Mouse (Mus musculus) bone marrow, adult 2 months (tissue): ENCODE results near the gene Ptprt.

Experiments
- CTCF ChIP-seq: fragments of 200-500 bp; IDR thresholded peaks from 2 replicates; pipeline ENCODE4 v1.5.1; 2011; ENCODE audit warnings: low read length, control low read depth; ENCODE audit not compliant: control insufficient read depth, insufficient read depth
- POLR2A ChIP-seq: fragments of 200-500 bp; IDR thresholded peaks from 2 replicates; pipeline ENCODE4 v1.6.1; 2011; ENCODE audit warnings: low read depth, mild to moderate bottlenecking, control low read depth, low read length, borderline replicate concordance; ENCODE audit not compliant: control insufficient read depth

- no peak for TF ChIP-seq CTCF
- no peak for TF ChIP-seq POLR2A
Observed at GRCm38 (mm10) chr2:162141845-162142411, 519.0 kb downstream of the Ptprt start.
